Mouse (Mus musculus): ENCODE measurements around the gene Pak3. TPM values are rescaled to one million over a fixed set of nuclear protein-coding genes. Genes with fewer than 3 reads are reported as not detected.

Gene Pak3
- 100 to 1,000 TPM; 134 to 137 TPM for total RNA-seq (2021)

GRCm38 (mm10) chrX:143518168-143518901, at the start of gene Pak3:
Gene Pak3, plus strand, starts transcription at chrX:143518591.
- DNase-seq (ENCODE audit: extremely low spot score in 1 of 2, low spot score in 1 of 2) = peak; percentile 25 to 30

- DNase-seq (ENCODE audit: extremely low spot score in 1 of 2, low spot score in 1 of 2) = peak; percentile 98 to 100
Measured at GRCm38 (mm10) chrX:143482866-143483265, 35.5 kb upstream of the Pak3 start.

- no peak for DNase-seq (ENCODE audit: extremely low spot score in 1 of 2, low spot score in 1 of 2)
Measured at GRCm38 (mm10) chrX:143501053-143501695, 17.2 kb upstream of the Pak3 start.

- DNase-seq (ENCODE audit: extremely low spot score in 1 of 2, low spot score in 1 of 2) = no peak
Measured at GRCm38 (mm10) chrX:143501776-143502365, 16.5 kb upstream of the Pak3 start.

GRCm38 (mm10) chrX:143518917-143519316, 526 bp downstream of the Pak3 start:
- peak; percentile 9 to 22 for DNase-seq (ENCODE audit: extremely low spot score in 1 of 2, low spot score in 1 of 2)

GRCm38 (mm10) chrX:143519454-143519853, 1.1 kb downstream of the Pak3 start:
- DNase-seq (ENCODE audit: extremely low spot score in 1 of 2, low spot score in 1 of 2) = peak in 1 of 2 experiments; percentile 5

GRCm38 (mm10) chrX:143520195-143520594, 1.8 kb downstream of the Pak3 start:
- no peak for DNase-seq (ENCODE audit: extremely low spot score in 1 of 2, low spot score in 1 of 2)

GRCm38 (mm10) chrX:143532331-143532730, 13.9 kb downstream of the Pak3 start:
- no peak for DNase-seq (ENCODE audit: extremely low spot score in 1 of 2, low spot score in 1 of 2)

- no peak for DNase-seq (ENCODE audit: extremely low spot score in 1 of 2, low spot score in 1 of 2)
Measured at GRCm38 (mm10) chrX:143533574-143533973, 15.2 kb downstream of the Pak3 start.

GRCm38 (mm10) chrX:143542756-143543155, 24.4 kb downstream of the Pak3 start:
- no peak for DNase-seq (ENCODE audit: extremely low spot score in 1 of 2, low spot score in 1 of 2)

- peak in 1 of 2 experiments; percentile 12 for DNase-seq (ENCODE audit: extremely low spot score in 1 of 2, low spot score in 1 of 2)
Measured at GRCm38 (mm10) chrX:143543186-143543793, 24.9 kb downstream of the Pak3 start.

GRCm38 (mm10) chrX:143573691-143574090, 55.3 kb downstream of the Pak3 start:
- no peak for DNase-seq (ENCODE audit: extremely low spot score in 1 of 2, low spot score in 1 of 2)

GRCm38 (mm10) chrX:143579925-143580324, 61.5 kb downstream of the Pak3 start:
- no peak for DNase-seq (ENCODE audit: extremely low spot score in 1 of 2, low spot score in 1 of 2)

- DNase-seq (ENCODE audit: extremely low spot score in 1 of 2, low spot score in 1 of 2) = no peak
Measured at GRCm38 (mm10) chrX:143580458-143580959, 62.1 kb downstream of the Pak3 start.

- no peak for DNase-seq (ENCODE audit: extremely low spot score in 1 of 2, low spot score in 1 of 2)
Measured at GRCm38 (mm10) chrX:143606877-143607449, 88.6 kb downstream of the Pak3 start.

GRCm38 (mm10) chrX:143618734-143619133, 100.3 kb downstream of the Pak3 start:
- no peak for DNase-seq (ENCODE audit: extremely low spot score in 1 of 2, low spot score in 1 of 2)

GRCm38 (mm10) chrX:143627767-143628166, 109.4 kb downstream of the Pak3 start:
- no peak for DNase-seq (ENCODE audit: extremely low spot score in 1 of 2, low spot score in 1 of 2)

GRCm38 (mm10) chrX:143643936-143644335, 125.5 kb downstream of the Pak3 start:
- DNase-seq (ENCODE audit: extremely low spot score in 1 of 2, low spot score in 1 of 2) = no peak

GRCm38 (mm10) chrX:143644807-143645206, 126.4 kb downstream of the Pak3 start:
- no peak for DNase-seq (ENCODE audit: extremely low spot score in 1 of 2, low spot score in 1 of 2)
